Mouse (Mus musculus): ENCODE measurements around the gene Rbfox2.

- TF ChIP-seq CTCF (IDR thresholded peaks at IDR 0.05; ENCODE audit: low read depth, low read length), result no peak
- no peak for TF ChIP-seq POLR2AphosphoS5 (IDR thresholded peaks at IDR 0.05; ENCODE audit: insufficient replicate concordance, low read depth, low read length)
These were observed 124.0 kb downstream of the Rbfox2 start for GRCm38 (mm10) chr15:77182800-77183199.

Data from G1E (cell line).